Mouse (Mus musculus) hindbrain, embryonic 10.5 days (tissue): ENCODE results near the gene Akap6. TPM values are rescaled to one million over a fixed set of nuclear protein-coding genes. Genes with fewer than 3 reads are reported as not detected.

Source experiments
- DNase-seq: peaks from one replicate; pipeline ENCODE4 v3.0.0-alpha.2; 2017; ENCODE audit warnings: low spot score
- H3K27ac ChIP-seq: fragments of 300-500 bp; sonication (generic); 2 replicates; pipeline ENCODE4 v1.5.1; 2016; ENCODE audit warnings: mild to moderate bottlenecking, moderate library complexity
- H3K27me3 ChIP-seq: fragments of 300-500 bp; sonication (generic); 2 replicates; pipeline ENCODE4 v1.6.1; 2016; ENCODE audit warnings: mild to moderate bottlenecking; ENCODE audit not compliant: poor library complexity, insufficient read depth, severe bottlenecking
- H3K36me3 ChIP-seq: fragments of 300-500 bp; sonication (generic); 2 replicates; pipeline ENCODE4 v1.6.1; 2016; ENCODE audit warnings: mild to moderate bottlenecking, moderate library complexity
- H3K4me1 ChIP-seq: fragments of 300-500 bp; sonication (generic); replicated peaks from 2 replicates; pipeline ENCODE4 v1.6.1; 2016; ENCODE audit warnings: mild to moderate bottlenecking
- H3K4me3 ChIP-seq: fragments of 300-500 bp; sonication (generic); 2 replicates; pipeline ENCODE4 v1.5.1; 2016; ENCODE audit warnings: mild to moderate bottlenecking, moderate library complexity
- H3K9me3 ChIP-seq: fragments of 300-500 bp; sonication (generic); 2 replicates; pipeline ENCODE4 v1.6.1; 2016; ENCODE audit warnings: mild to moderate bottlenecking, moderate library complexity
- WGBS: fragments of 180-500 bp; shearing (Covaris S2); methylation state at CpG from one replicate; pipeline ENCODE4 v1.1.7; 2016; 5-methylcytosine and 5-hydroxymethylcytosine counted together
- polyA plus RNA-seq: library from polyadenylated mRNA; unstranded; fragments of >200 nt; fragmentation: Nextera tagmentation; extraction: Ambion mirVana; gene quantifications from 2 replicates; pipeline ENCODE4 v1.2.1, GENCODE M21; 2016

Akap6 gene
- polyA plus RNA-seq, 1 experiment from 2014 or later = 18.7 TPM

DNA sequence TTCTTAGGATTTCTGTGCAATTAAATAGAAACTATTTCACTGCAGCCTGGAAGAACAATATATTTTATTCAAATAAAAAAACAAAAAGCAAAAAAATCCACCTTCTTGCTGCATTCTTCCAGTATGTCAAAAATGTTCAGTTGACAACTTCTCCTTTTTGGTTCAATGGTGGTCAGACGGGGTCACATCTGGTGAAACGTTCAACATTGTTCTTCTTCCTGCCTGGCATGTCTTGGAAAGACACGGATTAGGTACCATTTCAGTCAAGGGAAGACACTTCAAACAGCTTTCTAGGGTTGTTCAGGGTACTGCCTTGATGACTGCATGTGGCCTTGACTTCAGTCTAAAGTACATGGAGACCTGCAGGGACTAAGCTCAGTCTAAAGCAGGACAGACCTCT, 258.8 kb downstream of the Akap6 start:
- Histone ChIP-seq H3K9me3 (no peaks in the 10 kb centered on the region), H3K27me3 (no peaks in the 10 kb centered on the region), H3K4me3 (no peak overlapping the region), H3K36me3 (no peaks in the 10 kb centered on the region), H3K4me1 (no peaks in the 10 kb centered on the region; the same call in 1 of the 2 replicates), H3K27ac (no peak overlapping the region)
- no peak for DNase-seq
- WGBS = 59% methylated on average over 3 of the region's 3 CpGs

DNA sequence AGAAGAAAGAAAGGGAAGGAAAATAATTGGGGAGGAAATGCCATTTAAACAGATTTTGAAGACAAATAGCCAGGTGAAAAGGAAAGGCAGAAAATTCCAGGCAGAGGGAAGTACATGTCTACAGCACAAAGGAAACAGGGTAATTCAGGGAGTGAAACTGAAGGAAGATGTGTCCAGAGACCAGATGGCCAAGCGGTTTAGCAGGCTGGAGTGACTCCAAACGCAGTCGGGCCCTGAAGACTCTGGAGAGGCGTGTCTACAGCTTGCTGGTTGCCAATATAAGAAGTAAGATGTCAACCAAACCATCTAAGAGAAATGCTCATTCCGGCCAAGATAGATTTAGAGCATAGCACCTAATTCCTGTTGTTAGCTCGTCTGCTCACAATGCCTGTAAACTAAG, 292.6 kb downstream of the Akap6 start:
- no peak overlapping the region for H3K27ac ChIP-seq
- no peaks in the 10 kb centered on the region for H3K27me3 ChIP-seq
- no peak overlapping the region for H3K4me3 ChIP-seq
- 92% methylated on average over 6 of the region's 6 CpGs for WGBS
- no peaks in the 10 kb centered on the region for H3K36me3 ChIP-seq
- no peak for DNase-seq
- H3K9me3 ChIP-seq = no peaks in the 10 kb centered on the region
- 0 out of 2 replicates have a peak, but pooled peaks cover 7% of the 10 kb centered on the region for H3K4me1 ChIP-seq

GRCm38 (mm10) chr12:53012336-53012735, 313.2 kb downstream of the Akap6 start:
- no peak for DNase-seq
- WGBS = 22% methylated on average over 3 of the region's 3 CpGs
- H3K9me3 ChIP-seq = no peaks in the 10 kb centered on the region
- H3K27me3 ChIP-seq = no peaks in the 10 kb centered on the region
- peak overlapping the region; percentile 37; the same call in 1 of the 2 replicates for H3K27ac ChIP-seq
- H3K4me3 ChIP-seq = no peak overlapping the region
- peaks cover 10% of the 10 kb centered on the region for H3K4me1 ChIP-seq
- no peaks in the 10 kb centered on the region for H3K36me3 ChIP-seq

DNA sequence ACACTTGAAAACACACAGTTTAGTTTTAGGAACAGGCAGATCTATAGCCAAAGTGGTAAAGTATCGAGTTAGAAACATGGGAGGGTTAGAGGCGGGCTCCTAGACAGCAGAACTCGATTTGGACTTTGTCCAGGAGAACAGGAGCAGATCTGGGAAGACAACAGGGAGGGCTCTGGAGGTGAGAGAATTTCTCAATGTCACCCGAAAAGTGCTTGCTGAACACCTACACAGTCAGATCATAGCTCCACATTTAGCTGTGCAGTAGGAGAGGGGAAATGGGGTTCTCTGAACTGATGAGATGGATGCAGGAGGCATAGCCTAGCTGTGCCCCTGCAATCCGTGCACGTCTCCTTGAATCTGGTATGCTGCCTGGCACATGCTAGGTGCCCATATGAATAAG, 315.4 kb downstream of the Akap6 start:
- 91% methylated on average over 6 of the region's 6 CpGs for WGBS
- DNase-seq = no peak
- no peak overlapping the region for H3K27ac ChIP-seq
- H3K4me3 ChIP-seq = no peak overlapping the region
- no peaks in the 10 kb centered on the region for H3K9me3 ChIP-seq
- no peaks in the 10 kb centered on the region for H3K27me3 ChIP-seq
- H3K36me3 ChIP-seq = no peaks in the 10 kb centered on the region
- H3K4me1 ChIP-seq = peaks cover 10% of the 10 kb centered on the region

GRCm38 (mm10) chr12:53024575-53025246, 325.5 kb downstream of the Akap6 start:
- Histone ChIP-seq H3K27ac (no peak overlapping the region; the same call in 1 of the 2 replicates), H3K4me3 (no peak overlapping the region), H3K36me3 (no peaks in the 10 kb centered on the region), H3K27me3 (no peaks in the 10 kb centered on the region), H3K4me1 (peaks cover 28% of the 10 kb centered on the region), H3K9me3 (no peaks in the 10 kb centered on the region)
- 75% methylated on average over 9 of the region's 9 CpGs for WGBS
- DNase-seq = no peak

DNA sequence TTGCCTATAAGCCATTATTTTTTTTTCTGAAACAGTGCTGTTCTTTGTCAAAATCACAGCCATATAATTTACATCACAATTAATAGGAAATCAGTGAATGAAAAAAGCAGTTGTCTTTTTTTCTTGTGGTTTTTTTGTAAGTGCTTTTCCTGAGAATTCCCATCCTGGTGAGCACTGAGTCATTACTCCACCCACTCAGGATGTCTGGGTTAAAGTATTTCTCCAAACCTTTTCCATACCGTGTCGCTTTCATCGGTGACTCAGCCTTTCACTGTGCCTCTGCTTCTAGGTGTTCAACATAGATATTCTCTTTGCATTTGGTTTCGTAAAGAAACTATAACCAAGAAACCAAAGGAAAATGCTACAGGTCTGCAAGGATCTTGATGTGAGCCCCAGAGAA, 328.1 kb downstream of the Akap6 start:
- no peak overlapping the region for H3K27ac ChIP-seq
- peaks cover 41% of the 10 kb centered on the region for H3K4me1 ChIP-seq
- WGBS = 89% methylated on average over 4 of the region's 4 CpGs
- H3K27me3 ChIP-seq = no peaks in the 10 kb centered on the region
- H3K36me3 ChIP-seq = no peaks in the 10 kb centered on the region
- no peak for DNase-seq
- H3K4me3 ChIP-seq = no peak overlapping the region
- no peaks in the 10 kb centered on the region for H3K9me3 ChIP-seq

DNA sequence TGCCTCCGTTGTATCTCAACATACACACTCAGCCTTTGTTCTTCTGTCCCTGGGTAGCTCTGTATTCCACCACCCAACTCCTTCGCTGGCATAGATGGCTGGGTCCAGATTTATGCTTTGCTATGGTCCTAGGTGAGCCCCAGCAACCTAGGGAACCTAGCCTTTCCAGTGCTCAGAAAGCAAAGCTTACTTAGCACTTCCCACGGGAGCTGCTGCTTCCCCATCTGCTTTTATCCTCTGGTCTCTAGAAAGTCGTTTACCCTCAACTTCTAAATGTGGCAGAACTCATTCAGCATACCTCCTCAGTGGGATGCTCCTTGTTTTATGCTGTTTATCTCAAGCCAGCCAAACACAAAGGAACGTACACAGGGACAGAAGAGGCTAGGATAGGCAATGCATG, 329.7 kb downstream of the Akap6 start:
- WGBS = 66% methylated on average over 5 of the region's 5 CpGs
- H3K4me3 ChIP-seq = no peak overlapping the region
- no peaks in the 10 kb centered on the region for H3K27me3 ChIP-seq
- H3K36me3 ChIP-seq = no peaks in the 10 kb centered on the region
- H3K9me3 ChIP-seq = no peaks in the 10 kb centered on the region
- H3K27ac ChIP-seq = peak overlapping the region; percentile 16; the same call in 1 of the 2 replicates
- peaks cover 48% of the 10 kb centered on the region for H3K4me1 ChIP-seq
- no peak for DNase-seq

DNA sequence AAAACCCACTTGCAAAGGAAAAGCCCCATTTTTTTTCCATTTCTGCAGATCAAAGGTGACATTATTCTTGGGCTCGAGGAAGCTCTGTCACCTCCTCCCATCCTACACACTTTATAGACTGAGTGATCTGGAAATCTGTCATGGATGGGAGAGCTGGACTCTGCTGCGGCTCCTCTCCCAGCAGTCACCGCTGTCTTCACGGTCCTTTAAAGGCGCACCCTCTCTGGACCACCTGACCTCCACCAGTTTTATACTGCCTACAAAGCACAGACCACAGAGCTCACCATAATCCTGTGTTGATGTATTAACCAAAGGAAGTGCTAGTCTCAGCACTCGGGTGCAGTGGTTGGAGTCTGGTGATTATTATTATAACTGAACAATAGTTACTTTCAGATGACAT, 330.7 kb downstream of the Akap6 start:
- H3K9me3 ChIP-seq = no peaks in the 10 kb centered on the region
- H3K4me3 ChIP-seq = no peak overlapping the region
- peaks cover 47% of the 10 kb centered on the region for H3K4me1 ChIP-seq
- 72% methylated on average over 6 of the region's 6 CpGs for WGBS
- no peak for DNase-seq
- H3K27me3 ChIP-seq = no peaks in the 10 kb centered on the region
- no peaks in the 10 kb centered on the region for H3K36me3 ChIP-seq
- H3K27ac ChIP-seq = peak overlapping the region; percentile 56; the same call in 1 of the 2 replicates

GRCm38 (mm10) chr12:53032762-53033161, 333.6 kb downstream of the Akap6 start:
- Histone ChIP-seq H3K27ac (peak overlapping the region; percentile 93), H3K4me3 (0 out of 2 replicates have a peak overlapping the region, but pooled peaks have one; percentile 29), H3K9me3 (no peaks in the 10 kb centered on the region), H3K4me1 (peaks cover 33% of the 10 kb centered on the region), H3K36me3 (no peaks in the 10 kb centered on the region), H3K27me3 (no peaks in the 10 kb centered on the region)
- peak; percentile 83 for DNase-seq
- 2% methylated on average over 7 of the region's 7 CpGs for WGBS

DNA sequence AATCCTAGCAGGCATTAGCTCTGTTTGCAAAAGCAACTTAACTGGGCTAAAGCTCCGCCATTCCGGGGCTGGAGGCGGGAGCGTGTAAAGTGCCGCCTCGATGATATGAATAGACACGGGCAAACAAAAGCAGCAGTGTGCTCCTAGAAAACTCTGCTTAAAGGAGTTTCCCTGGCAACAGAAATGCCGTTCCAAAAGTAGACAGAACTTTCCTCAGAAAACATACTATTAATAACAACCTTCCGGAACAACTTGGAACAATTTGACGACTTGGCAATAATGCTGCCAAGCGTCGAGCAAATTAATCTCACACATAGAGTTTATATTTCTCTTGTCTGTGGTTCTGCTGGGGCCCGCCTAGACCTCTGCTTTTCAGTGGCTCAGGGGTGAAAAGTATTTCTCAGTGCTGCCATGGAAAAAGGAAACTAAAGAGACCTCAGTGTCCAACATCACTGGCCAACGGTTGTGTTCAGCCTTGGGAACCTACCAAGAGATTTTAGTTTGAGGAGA, 334.3 kb downstream of the Akap6 start:
- H3K4me1 ChIP-seq = peaks cover 33% of the 10 kb centered on the region
- no peaks in the 10 kb centered on the region for H3K36me3 ChIP-seq
- no peaks in the 10 kb centered on the region for H3K9me3 ChIP-seq
- peak overlapping the region; percentile 29 for H3K4me3 ChIP-seq
- H3K27me3 ChIP-seq = no peaks in the 10 kb centered on the region
- DNase-seq = peak; percentile 69
- H3K27ac ChIP-seq = peak overlapping the region; percentile 93
- 21% methylated on average over 14 of the region's 14 CpGs for WGBS

DNA sequence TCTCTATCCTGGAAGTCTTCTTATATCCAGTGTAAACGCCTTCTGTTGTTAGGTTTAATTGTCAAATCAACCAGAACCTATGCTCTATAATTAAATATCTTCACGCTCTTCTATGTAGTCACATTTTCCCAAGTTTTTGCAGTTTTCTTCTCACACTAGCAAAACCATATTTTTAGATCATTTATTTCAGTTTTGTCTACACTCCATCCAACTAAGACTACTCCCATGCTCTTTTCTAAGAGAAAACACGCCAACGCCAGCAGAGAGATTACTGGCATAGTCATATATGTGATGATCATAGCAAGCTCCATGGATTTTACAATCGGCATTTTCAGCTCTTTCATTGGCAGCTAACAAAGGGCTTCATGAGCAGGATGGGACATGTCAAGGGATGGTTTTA, 341.5 kb downstream of the Akap6 start:
- no peaks in the 10 kb centered on the region for H3K36me3 ChIP-seq
- H3K27ac ChIP-seq = no peak overlapping the region
- H3K9me3 ChIP-seq = no peaks in the 10 kb centered on the region
- no peak overlapping the region for H3K4me3 ChIP-seq
- no peak for DNase-seq
- H3K4me1 ChIP-seq = 0 out of 2 replicates have a peak, but pooled peaks cover 10% of the 10 kb centered on the region
- 92% methylated on average over 5 of the region's 5 CpGs for WGBS
- H3K27me3 ChIP-seq = no peaks in the 10 kb centered on the region

GRCm38 (mm10) chr12:53042739-53043138, 343.6 kb downstream of the Akap6 start:
- Histone ChIP-seq H3K4me3 (no peak overlapping the region), H3K4me1 (0 out of 2 replicates have a peak, but pooled peaks cover 10% of the 10 kb centered on the region), H3K27ac (peak overlapping the region; percentile 35; the same call in 1 of the 2 replicates), H3K36me3 (no peaks in the 10 kb centered on the region), H3K9me3 (no peaks in the 10 kb centered on the region), H3K27me3 (no peaks in the 10 kb centered on the region)
- WGBS = 24% methylated on average over 5 of the region's 5 CpGs
- DNase-seq = peak; percentile 65

- peaks cover 40% of the 10 kb centered on the region for H3K4me1 ChIP-seq
- no peak overlapping the region for H3K4me3 ChIP-seq
- no peaks in the 10 kb centered on the region for H3K9me3 ChIP-seq
- 94% methylated on average over 7 of the region's 7 CpGs for WGBS
- no peak for DNase-seq
- no peaks in the 10 kb centered on the region for H3K36me3 ChIP-seq
- H3K27ac ChIP-seq = no peak overlapping the region
- H3K27me3 ChIP-seq = no peaks in the 10 kb centered on the region
Measured at GRCm38 (mm10) chr12:53057606-53058005, 358.4 kb downstream of the Akap6 start.
